Mouse (Mus musculus) neural tube, embryonic 11.5 days (tissue): ENCODE measurements at regions not wholly inside any gene's neighbourhood (a gene's known extent, or its start where the extent isn't known, plus 50 kb on each side); places are given as distances from the start of the nearest gene placed in this dataset.

Experiments
- ATAC-seq: fragments of 200-750 bp; cut with Nextera tagmentation; 2 replicates; pipeline ENCODE4 v1.8.0; 2017; ENCODE audit warnings: moderate number of reproducible peaks, mild to moderate bottlenecking, moderate TSS enrichment, moderate library complexity; ENCODE audit not compliant: insufficient read depth, low FRiP score, low TSS enrichment
- DNase-seq: peaks from one replicate; pipeline ENCODE4 v3.0.0-alpha.2; 2015; ENCODE audit warnings: low spot score
- H3K27ac ChIP-seq: fragments of 300-500 bp; sonication (generic); 2 replicates; pipeline ENCODE4 v1.5.1; 2014; ENCODE audit warnings: low read depth, mild to moderate bottlenecking, low read length
- H3K27me3 ChIP-seq: fragments of 300-500 bp; sonication (generic); 2 replicates; pipeline ENCODE4 v1.6.1; 2014; ENCODE audit warnings: mild to moderate bottlenecking, low read length, mixed read lengths; ENCODE audit not compliant: control insufficient read depth, insufficient read depth
- H3K36me3 ChIP-seq: fragments of 300-500 bp; sonication (generic); 2 replicates; pipeline ENCODE4 v1.6.1; 2014; ENCODE audit warnings: mild to moderate bottlenecking, low read length, moderate library complexity, mixed read lengths; ENCODE audit not compliant: control insufficient read depth, insufficient read depth
- H3K4me1 ChIP-seq: fragments of 300-500 bp; sonication (generic); 2 replicates; pipeline ENCODE4 v1.6.1; 2014; ENCODE audit warnings: low read length, mixed read lengths; ENCODE audit not compliant: control insufficient read depth, insufficient read depth
- H3K4me2 ChIP-seq: fragments of 300-500 bp; sonication (generic); 2 replicates; pipeline ENCODE4 v1.6.1; 2014; ENCODE audit warnings: low read depth, mild to moderate bottlenecking, moderate library complexity
- H3K4me3 ChIP-seq: fragments of 300-500 bp; sonication (generic); 2 replicates; pipeline ENCODE4 v1.5.1; 2014; ENCODE audit warnings: low read depth, low read length
- H3K9ac ChIP-seq: fragments of 300-500 bp; sonication (generic); 2 replicates; pipeline ENCODE4 v1.6.1; 2014; ENCODE audit warnings: mild to moderate bottlenecking, low read length
- H3K9me3 ChIP-seq: fragments of 300-500 bp; sonication (generic); 2 replicates; pipeline ENCODE4 v1.6.1; 2016; ENCODE audit warnings: low read length; ENCODE audit not compliant: control insufficient read depth
- WGBS: fragments of 180-500 bp; shearing (Covaris S2); extraction: QIAGEN DNeasy Blood & Tissue Kit; methylation state at CpG from one replicate; pipeline ENCODE4 v1.1.7; 2014; 5-methylcytosine and 5-hydroxymethylcytosine counted together

GRCm38 (mm10) chr10:25677889-25678288 is 141.8 kb upstream of the Smlr1 start:
- no peaks in the 10 kb centered on the region for H3K4me1 ChIP-seq
- no peak overlapping the region for H3K9ac ChIP-seq
- H3K4me2 ChIP-seq, result no peak overlapping the region
- WGBS, result 50% methylated on average over 1 of the region's 1 CpGs
- no peaks in the 10 kb centered on the region for H3K27me3 ChIP-seq
- H3K27ac ChIP-seq, result no peak overlapping the region
- ATAC-seq (no peak), DNase-seq (no peak)
- H3K36me3 ChIP-seq, result no peaks in the 10 kb centered on the region
- no peak overlapping the region for H3K4me3 ChIP-seq
- no peaks in the 10 kb centered on the region for H3K9me3 ChIP-seq

GRCm38 (mm10) chr10:25675368-25675767 is 139.3 kb upstream of the Smlr1 start:
- no peak overlapping the region for H3K27ac ChIP-seq
- H3K9me3 ChIP-seq, result no peaks in the 10 kb centered on the region
- H3K4me3 ChIP-seq, result no peak overlapping the region
- ATAC-seq, result no peak
- 76% methylated on average over 10 of the region's 10 CpGs for WGBS
- H3K4me1 ChIP-seq, result no peaks in the 10 kb centered on the region
- no peaks in the 10 kb centered on the region for H3K27me3 ChIP-seq
- no peak overlapping the region for H3K4me2 ChIP-seq
- H3K36me3 ChIP-seq, result no peaks in the 10 kb centered on the region
- DNase-seq, result no peak
- no peak overlapping the region for H3K9ac ChIP-seq

GRCm38 (mm10) chr10:25670061-25670460 is 134.0 kb upstream of the Smlr1 start:
- DNase-seq, result no peak
- Histone ChIP-seq H3K4me2 (no peak overlapping the region), H3K36me3 (no peaks in the 10 kb centered on the region), H3K4me3 (no peak overlapping the region), H3K9ac (no peak overlapping the region), H3K27me3 (no peaks in the 10 kb centered on the region), H3K9me3 (no peaks in the 10 kb centered on the region), H3K27ac (no peak overlapping the region), H3K4me1 (no peaks in the 10 kb centered on the region)
- 81% methylated on average over 1 of the region's 1 CpGs for WGBS
- ATAC-seq, result no peak

GRCm38 (mm10) chr10:25652742-25653563 is 116.9 kb upstream of the Smlr1 start:
- Histone ChIP-seq H3K9me3 (no peaks in the 10 kb centered on the region), H3K4me2 (no peak overlapping the region), H3K4me3 (no peak overlapping the region), H3K27me3 (no peaks in the 10 kb centered on the region), H3K9ac (no peak overlapping the region), H3K27ac (no peak overlapping the region), H3K36me3 (no peaks in the 10 kb centered on the region), H3K4me1 (no peaks in the 10 kb centered on the region)
- no peak for DNase-seq
- ATAC-seq, result no peak
- WGBS, result 78% methylated on average over 16 of the region's 16 CpGs

GRCm38 (mm10) chr10:25647740-25648139 is 111.7 kb upstream of the Smlr1 start:
- H3K27me3 ChIP-seq, result no peaks in the 10 kb centered on the region
- no peak overlapping the region for H3K4me2 ChIP-seq
- WGBS, result 81% methylated on average over 1 of the region's 1 CpGs
- no peak overlapping the region for H3K4me3 ChIP-seq
- no peaks in the 10 kb centered on the region for H3K36me3 ChIP-seq
- no peaks in the 10 kb centered on the region for H3K4me1 ChIP-seq
- no peak overlapping the region for H3K9ac ChIP-seq
- no peak overlapping the region for H3K27ac ChIP-seq
- H3K9me3 ChIP-seq, result no peaks in the 10 kb centered on the region
- DNase-seq (no peak), ATAC-seq (no peak)

- Histone ChIP-seq H3K4me1 (no peaks in the 10 kb centered on the region), H3K4me2 (no peak overlapping the region), H3K9ac (no peak overlapping the region), H3K4me3 (no peak overlapping the region), H3K36me3 (no peaks in the 10 kb centered on the region), H3K27ac (no peak overlapping the region), H3K9me3 (no peaks in the 10 kb centered on the region), H3K27me3 (no peaks in the 10 kb centered on the region)
- WGBS, result 71% methylated on average over 3 of the region's 3 CpGs
- DNase-seq, result no peak
- ATAC-seq, result no peak
Measured at GRCm38 (mm10) chr10:25643518-25643993, 107.5 kb upstream of the Smlr1 start.

GRCm38 (mm10) chr10:25642079-25642696 is 106.1 kb upstream of the Smlr1 start:
- H3K4me2 ChIP-seq, result no peak overlapping the region
- no peak overlapping the region for H3K4me3 ChIP-seq
- WGBS, result 86% methylated on average over 9 of the region's 9 CpGs
- no peak overlapping the region for H3K27ac ChIP-seq
- ATAC-seq (no peak), DNase-seq (no peak)
- no peaks in the 10 kb centered on the region for H3K9me3 ChIP-seq
- H3K27me3 ChIP-seq, result no peaks in the 10 kb centered on the region
- no peak overlapping the region for H3K9ac ChIP-seq
- no peaks in the 10 kb centered on the region for H3K36me3 ChIP-seq
- H3K4me1 ChIP-seq, result no peaks in the 10 kb centered on the region

GRCm38 (mm10) chr10:25633058-25633614 is 97.1 kb upstream of the Smlr1 start:
- Histone ChIP-seq H3K9me3 (no peaks in the 10 kb centered on the region), H3K27me3 (no peaks in the 10 kb centered on the region), H3K36me3 (no peaks in the 10 kb centered on the region), H3K27ac (no peak overlapping the region), H3K4me2 (no peak overlapping the region), H3K9ac (no peak overlapping the region), H3K4me1 (no peaks in the 10 kb centered on the region), H3K4me3 (no peak overlapping the region)
- no peak for ATAC-seq
- no peak for DNase-seq
- 81% methylated on average over 4 of the region's 4 CpGs for WGBS

GRCm38 (mm10) chr10:25632306-25632705 is 96.2 kb upstream of the Smlr1 start:
- H3K4me1 ChIP-seq, result no peaks in the 10 kb centered on the region
- no peaks in the 10 kb centered on the region for H3K27me3 ChIP-seq
- no peaks in the 10 kb centered on the region for H3K9me3 ChIP-seq
- ATAC-seq, result no peak
- whole genome bisulfite sequencing, result 88% methylated on average over 7 of the region's 7 CpGs
- no peak overlapping the region for H3K27ac ChIP-seq
- no peak overlapping the region for H3K9ac ChIP-seq
- H3K36me3 ChIP-seq, result no peaks in the 10 kb centered on the region
- H3K4me2 ChIP-seq, result no peak overlapping the region
- no peak for DNase-seq
- no peak overlapping the region for H3K4me3 ChIP-seq
